Mouse (Mus musculus) heart, adult 18-20 months (tissue): ENCODE data around the gene Per3. TPM values are rescaled to one million over a fixed set of nuclear protein-coding genes. Genes with fewer than 3 reads are reported as not detected.

Source experiments
- DNase-seq, 2 experiments: peaks; one replicate each; pipeline ENCODE4 v3.0.0; 2021 to 2022; ENCODE audit warnings: mixed read lengths in 1 of 2
- total RNA-seq, 2 experiments: library from RNA; stranded (reverse); gene quantifications; 2 replicates each; pipeline ENCODE4 v1.2.3; 2021

The Per3 gene
- total RNA-seq, 2 experiments from 2014 or later, result 3.3 to 3.6 TPM

DNA sequence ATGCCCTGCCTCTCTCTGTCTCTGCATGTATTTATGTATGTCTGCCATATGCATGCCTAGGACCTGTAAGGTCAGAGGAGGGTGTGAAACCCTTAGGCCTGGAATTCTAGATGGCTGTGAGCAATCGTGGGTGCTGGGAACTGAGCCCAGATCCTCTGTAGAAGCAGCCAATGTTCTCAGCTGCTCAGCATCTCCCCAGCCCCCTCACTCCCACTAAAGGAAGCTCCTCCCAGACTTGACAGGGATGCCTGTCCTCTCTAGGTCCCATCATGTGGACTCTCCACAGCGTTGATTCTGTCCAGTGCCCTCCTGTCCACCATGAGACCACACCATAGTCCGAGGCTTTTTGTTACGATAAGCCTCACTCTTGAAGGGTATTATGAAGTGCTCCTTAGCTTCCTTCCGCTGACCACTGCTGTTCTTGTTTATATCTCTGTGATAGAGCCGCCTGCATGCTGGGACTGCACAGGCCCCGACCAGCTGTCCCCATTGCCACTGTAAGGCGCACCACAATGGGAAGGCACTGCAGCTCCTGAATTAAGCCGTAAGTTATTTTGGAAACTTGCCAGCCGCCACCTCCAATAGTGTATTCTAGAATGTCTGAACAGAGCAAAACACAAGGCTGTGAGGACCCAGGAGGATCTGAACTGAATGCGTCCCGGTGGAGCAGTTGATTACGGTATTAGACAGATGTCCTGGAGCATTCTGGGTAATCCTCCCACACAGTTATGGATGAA lies 87.9 kb downstream of the Per3 start:
- no peak for DNase-seq

Other genes starting within 250 kb of the Per3 start
- 10 to 100 TPM; 26.7 to 29.9 TPM for gene Errfi1, start 190.7 kb downstream of the Per3 start, total RNA-seq
- gene Park7, start 130.2 kb downstream of the Per3 start, total RNA-seq, result 100 to 1,000 TPM; 270 to 278 TPM
- under 1 TPM; 0.12 to 0.46 TPM for gene Tnfrsf9, start 130.1 kb downstream of the Per3 start, total RNA-seq
- not detected for gene Uts2, start 47.6 kb downstream of the Per3 start, total RNA-seq
- 10 to 100 TPM; 53.4 to 62.2 TPM for gene Vamp3, start 13.3 kb upstream of the Per3 start, total RNA-seq
- gene Gm13090, start 44.9 kb upstream of the Per3 start, total RNA-seq, result not detected